Mouse (Mus musculus) spleen, adult 10 weeks (tissue): Measurements from ENCODE around the gene Pdhx. TPM values are rescaled to one million over a fixed set of nuclear protein-coding genes. Genes with fewer than 3 reads are reported as not detected.

Experiments used
- polyA plus RNA-seq: library from polyadenylated mRNA; stranded (reverse); fragments of 350-450 nt; fragmentation: Illumina TruSeq; extraction: RNeasy Lipid Tissue Mini Kit (QIAGEN cat#74804); gene quantifications from one replicate; pipeline ENCODE4 v1.2.3, GENCODE M21; 2015; ENCODE audit warnings: low replicate concordance; ENCODE audit not compliant: insufficient read depth

The Pdhx gene
- polyA plus RNA-seq = 16.3 TPM

DNA sequence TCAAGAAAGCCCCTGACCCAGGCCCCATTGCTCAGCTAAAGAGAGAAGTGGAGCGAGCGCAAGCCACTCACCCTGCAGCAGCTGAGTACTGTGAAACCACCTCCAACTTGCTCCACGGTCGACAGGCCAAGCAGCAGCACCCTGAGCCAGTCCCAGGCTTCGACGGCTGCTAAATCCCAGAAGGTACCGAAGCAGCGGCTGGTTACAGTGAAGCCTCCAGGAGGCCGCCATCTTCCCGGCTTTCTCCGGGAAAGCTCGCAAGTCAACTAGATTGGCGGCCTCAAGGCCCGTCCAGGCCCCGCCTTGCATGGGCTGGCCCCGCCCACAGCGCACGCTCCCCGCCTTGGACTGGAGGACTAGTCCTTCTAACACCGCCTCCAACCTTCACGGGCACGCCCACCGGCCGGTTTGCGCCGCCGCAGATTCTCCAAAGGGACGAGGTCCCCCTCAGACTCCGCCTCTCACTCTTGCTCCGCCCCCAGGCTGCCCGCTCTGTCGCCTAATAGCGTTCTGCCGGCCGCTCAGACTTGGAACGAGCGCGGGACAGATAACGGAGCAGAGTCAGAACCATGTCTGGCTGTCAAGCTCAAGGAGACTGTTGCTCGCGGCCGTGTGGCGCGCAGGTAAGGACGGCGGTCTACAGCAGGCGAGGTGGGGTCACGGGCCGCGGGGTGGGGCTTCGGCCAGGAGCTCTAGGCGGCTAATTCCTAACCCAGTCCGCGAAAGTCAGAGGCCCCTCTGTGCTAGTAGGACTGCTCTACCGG lies at the start of gene Pdhx, which contains the start of gene Apip:
Pdhx (minus strand) TSS at position 295 of the 764 bp plus-strand sequence.
Apip (plus strand) TSS at position 457 of the 764 bp plus-strand sequence.

Other genes starting within 250 kb of the Pdhx start
- 143 TPM for gene Cd44, start 171.8 kb downstream of the Pdhx start, polyA plus RNA-seq
- gene Apip, start 162 bp upstream of the Pdhx start, polyA plus RNA-seq = 41.2 TPM
- gene Ehf, start 229.8 kb upstream of the Pdhx start, polyA plus RNA-seq = 9.3 TPM